Mouse (Mus musculus) liver, embryonic 16.5 days (tissue): ENCODE data around the gene Matn4. TPM values are rescaled to one million over a fixed set of nuclear protein-coding genes. Genes with fewer than 3 reads are reported as not detected.

Experiments
- ATAC-seq: fragments of 200-750 bp; cut with Nextera tagmentation; 2 replicates; pipeline ENCODE4 v1.8.0; 2017; ENCODE audit warnings: low read depth, mild to moderate bottlenecking, moderate number of reproducible peaks, moderate library complexity
- H3K27ac ChIP-seq: fragments of 300-500 bp; sonication (generic); 2 replicates; pipeline ENCODE4 v1.5.1; 2014; ENCODE audit warnings: mild to moderate bottlenecking, low read length
- H3K27me3 ChIP-seq: fragments of 300-500 bp; sonication (generic); 2 replicates; pipeline ENCODE4 v1.6.1; 2014; ENCODE audit warnings: low read depth, low read length, mixed read lengths; ENCODE audit not compliant: control insufficient read depth, insufficient read depth
- H3K36me3 ChIP-seq: fragments of 300-500 bp; sonication (generic); 2 replicates; pipeline ENCODE4 v1.6.1; 2014; ENCODE audit warnings: mild to moderate bottlenecking; ENCODE audit not compliant: control insufficient read depth, insufficient read depth
- H3K4me1 ChIP-seq: fragments of 300-500 bp; sonication (generic); 2 replicates; pipeline ENCODE4 v1.6.1; 2014; ENCODE audit warnings: low read depth, low read length, mixed read lengths; ENCODE audit not compliant: control insufficient read depth
- H3K4me2 ChIP-seq: fragments of 300-500 bp; sonication (generic); 2 replicates; pipeline ENCODE4 v1.6.1; 2014; ENCODE audit warnings: low read depth, low read length, mixed read lengths
- H3K4me3 ChIP-seq: fragments of 300-500 bp; sonication (generic); 2 replicates; pipeline ENCODE4 v1.5.1; 2014; ENCODE audit warnings: low read depth, mild to moderate bottlenecking, low read length
- H3K9ac ChIP-seq: fragments of 300-500 bp; sonication (generic); 2 replicates; pipeline ENCODE4 v1.6.1; 2014; ENCODE audit warnings: low read depth, low read length
- H3K9me3 ChIP-seq: fragments of 300-500 bp; sonication (generic); replicated peaks from 2 replicates; pipeline ENCODE4 v1.6.1; 2016; ENCODE audit warnings: low read length; ENCODE audit not compliant: control insufficient read depth
- WGBS: fragments of 180-500 bp; shearing (Covaris S2); extraction: QIAGEN DNeasy Blood & Tissue Kit; methylation state at CpG from one replicate; pipeline ENCODE4 v1.1.7; 2014; ENCODE audit not compliant: insufficient replicate concordance; 5-methylcytosine and 5-hydroxymethylcytosine counted together
- polyA plus RNA-seq: library from polyadenylated mRNA; unstranded; fragments of >200 nt; fragmentation: Nextera tagmentation; extraction: Ambion mirVana; gene quantifications from 2 replicates; pipeline ENCODE4 v1.2.1, GENCODE M21; 2015

The Matn4 gene
- polyA plus RNA-seq, 1 experiment from 2014 or later = 0.12 TPM

- no peak overlapping the region for H3K4me3 ChIP-seq
- H3K9ac ChIP-seq = no peak overlapping the region
- no peaks in the 10 kb centered on the region for H3K36me3 ChIP-seq
- H3K9me3 ChIP-seq = no peaks in the 10 kb centered on the region
- no peak for ATAC-seq
- 46% methylated on average over 3 of the region's 3 CpGs for WGBS
- H3K4me1 ChIP-seq = peaks cover 2% of the 10 kb centered on the region; the same call in 1 of the 2 replicates
- peaks cover 21% of the 10 kb centered on the region for H3K27me3 ChIP-seq
- H3K27ac ChIP-seq = no peak overlapping the region
- H3K4me2 ChIP-seq = 0 out of 2 replicates have a peak overlapping the region, but pooled peaks have one; percentile 12
Measured at GRCm38 (mm10) chr2:164439001-164439421, 34.1 kb upstream of the Matn4 start.

GRCm38 (mm10) chr2:164438257-164438656 lies 33.3 kb upstream of the Matn4 start:
- peaks cover 14% of the 10 kb centered on the region for H3K27me3 ChIP-seq
- peak overlapping the region; percentile 12; the same call in 1 of the 2 replicates for H3K4me2 ChIP-seq
- H3K9me3 ChIP-seq = no peaks in the 10 kb centered on the region
- H3K36me3 ChIP-seq = no peaks in the 10 kb centered on the region
- ATAC-seq = peak; percentile 33
- no peak overlapping the region for H3K9ac ChIP-seq
- peaks cover 2% of the 10 kb centered on the region; the same call in 1 of the 2 replicates for H3K4me1 ChIP-seq
- H3K4me3 ChIP-seq = no peak overlapping the region; the same call in 1 of the 2 replicates
- WGBS = 36% methylated on average over 8 of the region's 8 CpGs
- H3K27ac ChIP-seq = no peak overlapping the region; the same call in none of the 2 replicates

GRCm38 (mm10) chr2:164437710-164438109 lies 32.8 kb upstream of the Matn4 start:
- Histone ChIP-seq H3K4me3 (no peak overlapping the region; the same call in 1 of the 2 replicates), H3K9me3 (no peaks in the 10 kb centered on the region), H3K9ac (no peak overlapping the region), H3K4me1 (peaks cover 2% of the 10 kb centered on the region), H3K4me2 (peak overlapping the region; percentile 36), H3K27ac (peak overlapping the region; percentile 65), H3K36me3 (no peaks in the 10 kb centered on the region), H3K27me3 (peaks cover 8% of the 10 kb centered on the region)
- ATAC-seq = peak; percentile 23; the same call in 1 of the 2 replicates
- WGBS = 31% methylated on average over 6 of the region's 6 CpGs

- peak; percentile 43 for ATAC-seq
- Histone ChIP-seq H3K4me1 (peaks cover 2% of the 10 kb centered on the region), H3K9ac (peak overlapping the region; percentile 4; the same call in 1 of the 2 replicates)
Measured at GRCm38 (mm10) chr2:164436961-164437360, 32.0 kb upstream of the Matn4 start.

GRCm38 (mm10) chr2:164436215-164436913 lies 31.4 kb upstream of the Matn4 start:
- H3K9me3 ChIP-seq = no peaks in the 10 kb centered on the region
- H3K36me3 ChIP-seq = no peaks in the 10 kb centered on the region
- peak overlapping the region; percentile 65 for H3K27ac ChIP-seq
- peak overlapping the region; percentile 4; the same call in 1 of the 2 replicates for H3K9ac ChIP-seq
- peaks cover 2% of the 10 kb centered on the region for H3K4me1 ChIP-seq
- peaks cover 3% of the 10 kb centered on the region for H3K27me3 ChIP-seq
- no peak for ATAC-seq
- H3K4me3 ChIP-seq = no peak overlapping the region
- peak overlapping the region; percentile 4; the same call in 1 of the 2 replicates for H3K4me2 ChIP-seq
- 17% methylated on average over 8 of the region's 8 CpGs for WGBS

More at GRCm38 (mm10) chr2:164436961-164437360, 32.0 kb upstream of the Matn4 start:
- 39% methylated on average over 3 of the region's 3 CpGs for WGBS
- H3K4me2 ChIP-seq = peak overlapping the region; percentile 36; the same call in 1 of the 2 replicates
- no peak overlapping the region for H3K4me3 ChIP-seq
- H3K36me3 ChIP-seq = no peaks in the 10 kb centered on the region
- H3K27me3 ChIP-seq = peaks cover 7% of the 10 kb centered on the region
- H3K27ac ChIP-seq = peak overlapping the region; percentile 65
- no peaks in the 10 kb centered on the region for H3K9me3 ChIP-seq

- peak overlapping the region; percentile 59 for H3K27ac ChIP-seq
- no peak overlapping the region for H3K9ac ChIP-seq
- peaks cover 2% of the 10 kb centered on the region for H3K4me1 ChIP-seq
- no peak overlapping the region for H3K4me3 ChIP-seq
- no peaks in the 10 kb centered on the region for H3K27me3 ChIP-seq
- no peaks in the 10 kb centered on the region for H3K36me3 ChIP-seq
- ATAC-seq = no peak
- peak overlapping the region; percentile 20; the same call in 1 of the 2 replicates for H3K4me2 ChIP-seq
- no peaks in the 10 kb centered on the region for H3K9me3 ChIP-seq
- WGBS = 14% methylated on average over 5 of the region's 5 CpGs
Measured at GRCm38 (mm10) chr2:164435216-164436090, 30.5 kb upstream of the Matn4 start.

GRCm38 (mm10) chr2:164434681-164435080 lies 29.7 kb upstream of the Matn4 start:
- Histone ChIP-seq H3K27ac (peak overlapping the region; percentile 59), H3K4me2 (peak overlapping the region; percentile 20; the same call in 1 of the 2 replicates)

GRCm38 (mm10) chr2:164433278-164433895 lies 28.4 kb upstream of the Matn4 start:
- Histone ChIP-seq H3K27me3 (no peaks in the 10 kb centered on the region), H3K9me3 (no peaks in the 10 kb centered on the region), H3K4me2 (peak overlapping the region; percentile 41), H3K9ac (no peak overlapping the region), H3K4me3 (peak overlapping the region; percentile 6; the same call in 1 of the 2 replicates), H3K36me3 (no peaks in the 10 kb centered on the region; the same call in 1 of the 2 replicates), H3K27ac (peak overlapping the region; percentile 76), H3K4me1 (peaks cover 2% of the 10 kb centered on the region)
- WGBS = 51% methylated on average over 9 of the region's 9 CpGs
- no peak for ATAC-seq

More at GRCm38 (mm10) chr2:164434681-164435080, 29.7 kb upstream of the Matn4 start:
- H3K27me3 ChIP-seq = no peaks in the 10 kb centered on the region
- peaks cover 2% of the 10 kb centered on the region for H3K4me1 ChIP-seq
- no peak for ATAC-seq
- H3K9me3 ChIP-seq = no peaks in the 10 kb centered on the region
- no peaks in the 10 kb centered on the region for H3K36me3 ChIP-seq
- 57% methylated on average over 3 of the region's 3 CpGs for WGBS
- no peak overlapping the region for H3K4me3 ChIP-seq
- peak overlapping the region; percentile 16; the same call in 1 of the 2 replicates for H3K9ac ChIP-seq
